Mouse (Mus musculus) gastrocnemius, adult 2 months (tissue): ENCODE results near the gene Dnmt1. TPM values are rescaled to one million over a fixed set of nuclear protein-coding genes. Genes with fewer than 3 reads are reported as not detected.

Source experiments
- DNase-seq: peaks from one replicate; pipeline ENCODE4 v3.0.0; 2022
- H3K27ac ChIP-seq: fragments of 200-600 bp; 2 replicates; pipeline ENCODE4 v1.8.1; 2022; ENCODE audit warnings: mild to moderate bottlenecking
- H3K4me3 ChIP-seq: fragments of 200-600 bp; 2 replicates; pipeline ENCODE4 v1.8.1; 2022; ENCODE audit warnings: mild to moderate bottlenecking, moderate library complexity
- CTCF ChIP-seq: fragments of 200-600 bp; IDR thresholded peaks from 2 replicates; pipeline ENCODE4 v1.8.1; 2022; ENCODE audit warnings: antibody characterized with exemption, mild to moderate bottlenecking, moderate library complexity
- intact Hi-C: fragments of 180-260 bp; cut with DNase I; formaldehyde crosslinking; loops from one replicate; pipeline ENCODE4 v1.15.1; 2025
- total RNA-seq, 2 experiments: library from RNA; stranded (reverse); gene quantifications; 2 replicates each; pipeline ENCODE4 v1.2.3; 2021

The Dnmt1 gene
- total RNA-seq, 2 experiments from 2014 or later, result 5.2 to 7.9 TPM

- intact Hi-C loops, result loop anchor here (5.0 kb wide), 1 partner anchor 116 kb away; the partner anchor contains the start of gene Mrpl4
- Histone ChIP-seq H3K27ac (peak overlapping the region; percentile 99; the same call in 1 of the 2 replicates), H3K4me3 (no peak overlapping the region)
- no peak for TF ChIP-seq CTCF
- no peak for DNase-seq
These were observed 73.1 kb downstream of the Dnmt1 start for GRCm38 (mm10) chr9:20886563-20886962.

- no peak for DNase-seq
- intact Hi-C loops, result no loop called here
- Histone ChIP-seq H3K27ac (peak within 1 kb of the TSS; percentile 98), H3K4me3 (peak within 1 kb of the TSS; percentile 81)
- no peak for TF ChIP-seq CTCF
These were observed 80.4 kb downstream of the Dnmt1 start, which contains the start of gene Angptl6 for GRCm38 (mm10) chr9:20879097-20879792. Gene Angptl6 (minus strand): TSS chr9:20879727.

GRCm38 (mm10) chr9:20878710-20879065 is 81.0 kb downstream of the Dnmt1 start:
- Histone ChIP-seq H3K27ac (peak overlapping the region; percentile 98), H3K4me3 (peak overlapping the region; percentile 81)
- peak; percentile 54 for DNase-seq
- intact Hi-C loops, result no loop called here
- TF ChIP-seq CTCF, result no peak

DNA sequence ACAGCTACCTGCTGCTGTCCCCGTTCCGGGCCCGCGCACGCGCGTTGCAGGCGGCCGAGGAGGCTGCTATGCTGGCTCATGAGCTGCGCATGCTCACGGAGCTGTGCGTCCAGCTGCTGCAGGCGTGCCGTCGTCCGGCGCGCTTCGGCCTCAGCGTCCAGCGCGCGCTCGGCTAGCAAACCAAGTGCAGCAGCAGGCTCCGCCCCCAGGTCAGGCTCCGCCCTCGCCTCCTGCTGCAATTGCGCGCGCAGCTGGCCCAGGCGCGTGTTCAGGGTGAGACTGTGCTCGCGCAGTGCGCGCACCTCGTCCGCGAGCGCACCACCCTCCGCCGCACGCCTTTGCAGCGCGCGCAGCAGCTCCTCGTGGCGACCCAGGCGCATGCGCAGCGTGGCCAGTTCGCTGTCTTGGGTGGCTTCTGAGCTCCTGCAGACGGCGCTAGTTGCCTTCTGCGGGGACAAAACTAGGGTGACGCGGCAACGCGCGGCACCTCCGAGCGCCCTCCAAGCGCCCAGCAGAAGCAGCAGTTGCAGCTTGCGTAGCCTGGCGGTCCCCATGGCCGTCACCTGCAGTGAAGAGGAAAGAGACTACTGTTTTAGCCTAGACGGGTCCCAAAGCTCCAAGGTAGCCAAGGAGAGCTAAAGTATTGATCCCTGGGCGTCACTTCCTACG is 81.5 kb downstream of the Dnmt1 start:
- intact Hi-C loops, result no loop called here

GRCm38 (mm10) chr9:20877118-20878040 is 82.3 kb downstream of the Dnmt1 start:
- intact Hi-C loops, result no loop called here

More for the DNA sequence above, 81.5 kb downstream of the Dnmt1 start:
- TF ChIP-seq CTCF, result peak; percentile 82
- H3K4me3 ChIP-seq, result peak overlapping the region; percentile 81
- peak; percentile 100 for DNase-seq
- H3K27ac ChIP-seq, result peak overlapping the region; percentile 98

GRCm38 (mm10) chr9:20876318-20877117 is 83.2 kb downstream of the Dnmt1 start:
- intact Hi-C loops, result no loop called here
- TF ChIP-seq CTCF, result no peak
- Histone ChIP-seq H3K27ac (no peak overlapping the region), H3K4me3 (no peak overlapping the region)
- DNase-seq, result no peak

More at GRCm38 (mm10) chr9:20877118-20878040, 82.3 kb downstream of the Dnmt1 start:
- peak overlapping the region; percentile 98 for H3K27ac ChIP-seq
- H3K4me3 ChIP-seq, result peak overlapping the region; percentile 81
- no peak for DNase-seq
- no peak for TF ChIP-seq CTCF

DNA sequence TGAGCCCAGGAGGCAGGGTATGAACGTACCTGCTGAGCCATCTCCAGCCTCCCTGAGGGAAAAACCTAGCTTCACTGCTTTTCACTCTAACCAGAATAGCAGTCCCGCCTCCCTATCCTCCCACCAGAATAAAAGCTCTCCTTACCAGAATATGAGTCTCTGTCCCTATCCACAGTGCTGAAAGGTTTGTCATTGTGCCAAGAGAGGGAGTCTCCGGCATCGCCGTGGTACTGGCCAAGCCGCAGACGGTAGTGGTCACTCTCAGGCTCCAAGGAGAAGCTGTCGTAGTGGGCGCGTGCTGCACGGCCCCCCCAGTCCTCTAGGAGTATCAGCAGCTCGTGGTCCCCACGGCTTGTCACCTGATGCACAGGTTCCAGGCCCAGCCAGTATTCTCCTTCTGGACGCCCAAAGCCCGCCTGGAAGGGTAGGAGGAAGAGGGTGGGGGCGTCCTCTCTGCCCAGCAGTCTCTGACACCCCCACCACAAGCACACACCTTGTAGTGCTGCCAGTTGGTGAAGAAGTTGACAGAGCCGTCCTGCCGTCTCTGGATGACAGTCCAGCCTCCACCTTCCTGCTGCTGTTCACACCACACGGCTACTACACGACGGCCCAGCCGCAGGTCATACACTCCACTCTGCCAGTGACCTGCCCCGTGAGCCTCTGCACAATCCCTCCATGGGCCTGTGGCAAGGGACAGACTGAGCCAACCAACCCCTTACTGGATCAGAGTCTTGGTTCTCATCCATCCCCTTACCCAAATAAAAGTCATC is 84.5 kb downstream of the Dnmt1 start:
- H3K4me3 ChIP-seq, result no peak overlapping the region
- intact Hi-C loops, result no loop called here
- DNase-seq, result no peak

GRCm38 (mm10) chr9:20873521-20873920 is 86.2 kb downstream of the Dnmt1 start:
- intact Hi-C loops, result no loop called here
- no peak for DNase-seq
- H3K27ac ChIP-seq, result no peak overlapping the region
- H3K4me3 ChIP-seq, result no peak overlapping the region
- no peak for TF ChIP-seq CTCF

More for the DNA sequence above, 84.5 kb downstream of the Dnmt1 start:
- no peak overlapping the region for H3K27ac ChIP-seq
- no peak for TF ChIP-seq CTCF

DNA sequence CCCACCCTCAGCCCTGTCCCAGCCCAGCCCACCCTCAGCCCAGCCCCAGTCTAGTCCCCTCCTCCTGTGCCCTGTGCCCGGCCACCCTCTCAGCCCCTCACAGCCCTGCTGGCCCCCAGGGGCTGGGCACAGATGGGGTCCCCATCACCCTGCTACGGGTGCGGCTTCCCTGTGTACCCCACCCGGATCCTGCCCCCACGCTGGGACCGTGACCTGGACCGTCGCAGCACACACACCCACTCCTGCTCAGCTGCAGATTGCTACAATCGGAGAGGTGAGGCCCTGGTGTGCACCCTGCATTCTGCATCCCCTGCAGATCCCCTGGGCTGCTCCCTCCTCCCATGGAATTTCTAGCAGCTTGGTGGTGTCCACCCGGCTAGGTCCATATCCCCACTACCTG is 86.7 kb downstream of the Dnmt1 start:
- TF ChIP-seq CTCF, result no peak
- intact Hi-C loops, result no loop called here
- no peak overlapping the region for H3K4me3 ChIP-seq
- no peak overlapping the region for H3K27ac ChIP-seq
- DNase-seq, result no peak

- peak; percentile 12; the same call in 1 of the 2 replicates for TF ChIP-seq CTCF
- no peak for DNase-seq
- intact Hi-C loops, result no loop called here
- Histone ChIP-seq H3K4me3 (no peak overlapping the region), H3K27ac (no peak overlapping the region)
These were observed 89.2 kb downstream of the Dnmt1 start for GRCm38 (mm10) chr9:20870211-20871173.
